Mouse (Mus musculus): Measurements from ENCODE around the gene Ipo11. TPM values are rescaled to one million over a fixed set of nuclear protein-coding genes. Genes with fewer than 3 reads are reported as not detected.

The Ipo11 gene
- polyA plus RNA-seq, 1 experiment from 2014 or later = 61.5 TPM

- Histone ChIP-seq H3K4me3 (ENCODE audit: low read length) (no peak overlapping the region), H3K4me2 (ENCODE audit: low read depth, low read length) (no peak overlapping the region), H3K36me3 (ENCODE audit: control insufficient read depth, insufficient read depth) (no peaks in the 10 kb centered on the region), H3K27me3 (ENCODE audit: control insufficient read depth, insufficient read depth, low read length) (no peaks in the 10 kb centered on the region), H3K9ac (ENCODE audit: low read length) (no peak overlapping the region), H3K4me1 (ENCODE audit: control insufficient read depth, insufficient read depth, low read length) (no peaks in the 10 kb centered on the region), H3K27ac (ENCODE audit: low read length) (no peak overlapping the region), H3K9me3 (replicated peaks; ENCODE audit: control insufficient read depth, low read length) (no peaks in the 10 kb centered on the region)
- 18% methylated on average over 6 of the region's 6 CpGs for WGBS
- ATAC-seq (replicated peaks; ENCODE audit: extremely low read depth, insufficient read depth, low FRiP score) = no peak
These were observed 191.6 kb downstream of the Ipo11 start for GRCm38 (mm10) chr13:106745201-106745600.

Other genes starting within 250 kb of the Ipo11 start
- 24.5 and 25.2 TPM in 2 replicates for gene Dimt1, start 10.2 kb upstream of the Ipo11 start, polyA plus RNA-seq (2015; fragmentation: Nextera tagmentation; extraction: Ambion mirVana)
- 7.4 and 7.9 TPM in 2 replicates for gene Kif2a, start 85.2 kb upstream of the Ipo11 start, polyA plus RNA-seq (2015; fragmentation: Nextera tagmentation; extraction: Ambion mirVana)